Mouse (Mus musculus) lung, adult 2 months (tissue): ENCODE data around the gene Gm49405.

Experiments
- CTCF ChIP-seq: fragments of 200-500 bp; IDR thresholded peaks from 2 replicates; pipeline ENCODE4 v1.5.1; 2011; ENCODE audit warnings: mild to moderate bottlenecking, low read length, control low read depth; ENCODE audit not compliant: insufficient read depth
- POLR2A ChIP-seq: fragments of 200-500 bp; IDR thresholded peaks from 2 replicates; pipeline ENCODE4 v1.6.1; 2011; ENCODE audit warnings: low read depth, mild to moderate bottlenecking, control low read depth, low read length, borderline replicate concordance; ENCODE audit errors: extremely low read depth

DNA sequence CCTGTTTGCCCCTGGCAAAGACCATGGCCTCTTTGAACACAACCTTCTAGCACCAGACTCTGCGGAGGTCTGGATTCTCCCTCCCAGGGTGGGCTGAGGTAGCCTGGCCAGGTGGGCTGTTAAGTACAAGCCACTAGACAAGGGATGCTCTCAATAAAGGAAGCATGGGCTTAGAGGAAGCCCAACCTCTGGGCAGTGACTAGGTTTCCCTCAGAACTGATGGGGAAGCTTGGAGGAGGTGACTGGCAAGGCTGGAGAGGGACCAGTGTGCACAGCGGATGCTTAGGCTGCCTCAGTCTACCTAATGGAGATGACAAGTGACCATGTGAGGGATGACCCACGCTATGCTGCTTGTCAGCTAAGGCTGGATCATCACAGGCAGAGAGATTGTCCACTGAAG is 8.5 kb upstream of the Gm49405 start:
- no peak for TF ChIP-seq CTCF
- TF ChIP-seq POLR2A = no peak
